Comparison of ENCODE assay signal across 7 mouse cellular contexts in genomic region chr7:82771661-82772021, GRCm38 (mm10).
DNase-seq lines count a peak whose midpoint lies in the region; ATAC-seq lines count a peak whose summit lies in the region.
"Not testable (repeated sequence)": the region's sequence is repeated elsewhere in the genome, so short reads cannot be mapped to it uniquely, and the experiment has no call there.

No protein-coding gene starts in this region.

- H3K27me3 ChIP-seq in embryonic facial prominence, embryonic 10.5 days (replicated peaks; ENCODE audit: low read depth, poor library complexity, severe bottlenecking); forebrain, embryonic 12.5 days; hindbrain, embryonic 10.5 days (ENCODE audit: insufficient read depth, poor library complexity, severe bottlenecking); limb, embryonic 10.5 days (ENCODE audit: low read depth, poor library complexity, severe bottlenecking); liver, embryonic 15.5 days; midbrain, embryonic 13.5 days; stomach, embryonic 16.5 days (ENCODE audit: control insufficient read depth, insufficient read depth, low read length): not testable (repeated sequence)

- H3K9me3 ChIP-seq in embryonic facial prominence, embryonic 10.5 days; forebrain, embryonic 12.5 days; hindbrain, embryonic 10.5 days; limb, embryonic 10.5 days (replicated peaks); liver, embryonic 15.5 days (replicated peaks); midbrain, embryonic 13.5 days; stomach, embryonic 16.5 days (replicated peaks; ENCODE audit: control insufficient read depth, low read length): not testable (repeated sequence)

- H3K36me3 ChIP-seq in embryonic facial prominence, embryonic 10.5 days (replicated peaks) = peaks cover 23% of the 10 kb centered on the region
- peaks cover 10% of the 10 kb centered on the region; the same call in 1 of the 2 replicates for H3K36me3 ChIP-seq in forebrain, embryonic 12.5 days (replicated peaks)
- H3K36me3 ChIP-seq in hindbrain, embryonic 10.5 days = peaks cover 11% of the 10 kb centered on the region
- H3K36me3 ChIP-seq in limb, embryonic 10.5 days = peaks cover 11% of the 10 kb centered on the region; the same call in 1 of the 2 replicates
- H3K36me3 ChIP-seq in liver, embryonic 15.5 days (replicated peaks); midbrain, embryonic 13.5 days; stomach, embryonic 16.5 days (ENCODE audit: control insufficient read depth, insufficient read depth, low read length): not testable (repeated sequence)

- ATAC-seq in forebrain, embryonic 12.5 days (ENCODE audit: low FRiP score) = peak; percentile 37; the same call in 1 of the 2 replicates
- peak; percentile 33 for ATAC-seq in liver, embryonic 15.5 days (ENCODE audit: insufficient read depth)
- peak; percentile 41 for ATAC-seq in midbrain, embryonic 13.5 days
- peak; percentile 11; the same call in 1 of the 2 replicates for ATAC-seq in stomach, embryonic 16.5 days (ENCODE audit: insufficient read depth, low FRiP score)

- 88% methylated on average over 25 of the region's 25 CpGs for WGBS in embryonic facial prominence, embryonic 10.5 days
- 89% methylated on average over 25 of the region's 25 CpGs for WGBS in forebrain, embryonic 12.5 days
- WGBS in hindbrain, embryonic 10.5 days = 91% methylated on average over 25 of the region's 25 CpGs
- 92% methylated on average over 25 of the region's 25 CpGs for WGBS in limb, embryonic 10.5 days
- WGBS in liver, embryonic 15.5 days (ENCODE audit: insufficient replicate concordance) = 85% methylated on average over 25 of the region's 25 CpGs
- WGBS in midbrain, embryonic 13.5 days = 85% methylated on average over 25 of the region's 25 CpGs
- WGBS in stomach, embryonic 16.5 days = 88% methylated on average over 25 of the region's 25 CpGs

- not testable (repeated sequence) for H3K4me3 ChIP-seq in embryonic facial prominence, embryonic 10.5 days; forebrain, embryonic 12.5 days (replicated peaks); hindbrain, embryonic 10.5 days; limb, embryonic 10.5 days; liver, embryonic 15.5 days (replicated peaks); midbrain, embryonic 13.5 days (replicated peaks); stomach, embryonic 16.5 days (replicated peaks; ENCODE audit: low read length)

- H3K4me1 ChIP-seq in embryonic facial prominence, embryonic 10.5 days = peaks cover 45% of the 10 kb centered on the region
- peaks cover 12% of the 10 kb centered on the region for H3K4me1 ChIP-seq in forebrain, embryonic 12.5 days
- H3K4me1 ChIP-seq in hindbrain, embryonic 10.5 days (replicated peaks) = peaks cover 22% of the 10 kb centered on the region
- peaks cover 53% of the 10 kb centered on the region for H3K4me1 ChIP-seq in limb, embryonic 10.5 days
- not testable (repeated sequence) for H3K4me1 ChIP-seq in liver, embryonic 15.5 days (replicated peaks)
- peaks cover 28% of the 10 kb centered on the region for H3K4me1 ChIP-seq in midbrain, embryonic 13.5 days (replicated peaks)
- peaks cover 13% of the 10 kb centered on the region; the same call in 1 of the 2 replicates for H3K4me1 ChIP-seq in stomach, embryonic 16.5 days (ENCODE audit: control insufficient read depth, insufficient read depth, low read length)

- peak overlapping the region; percentile 37; the same call in 1 of the 2 replicates for H3K27ac ChIP-seq in embryonic facial prominence, embryonic 10.5 days (replicated peaks)
- not testable (repeated sequence) for H3K27ac ChIP-seq in forebrain, embryonic 12.5 days; liver, embryonic 15.5 days (replicated peaks); midbrain, embryonic 13.5 days; stomach, embryonic 16.5 days (ENCODE audit: low read length)
- peak overlapping the region; percentile 3; the same call in 1 of the 2 replicates for H3K27ac ChIP-seq in hindbrain, embryonic 10.5 days
- peak overlapping the region; percentile 6; the same call in 1 of the 2 replicates for H3K27ac ChIP-seq in limb, embryonic 10.5 days

- not testable (repeated sequence) for H3K4me2 ChIP-seq in forebrain, embryonic 12.5 days; liver, embryonic 15.5 days; midbrain, embryonic 13.5 days (replicated peaks); stomach, embryonic 16.5 days (ENCODE audit: low read depth, low read length)

- DNase-seq in embryonic facial prominence, embryonic 10.5 days (ENCODE audit: low spot score); hindbrain, embryonic 10.5 days (ENCODE audit: low spot score); limb, embryonic 10.5 days (ENCODE audit: low spot score): not testable (repeated sequence)

- not testable (repeated sequence) for H3K9ac ChIP-seq in forebrain, embryonic 12.5 days; liver, embryonic 15.5 days; midbrain, embryonic 13.5 days (replicated peaks); stomach, embryonic 16.5 days (ENCODE audit: low read length)
